Mouse (Mus musculus): Measurements from ENCODE around the gene L3mbtl3.

Gene L3mbtl3

DNA sequence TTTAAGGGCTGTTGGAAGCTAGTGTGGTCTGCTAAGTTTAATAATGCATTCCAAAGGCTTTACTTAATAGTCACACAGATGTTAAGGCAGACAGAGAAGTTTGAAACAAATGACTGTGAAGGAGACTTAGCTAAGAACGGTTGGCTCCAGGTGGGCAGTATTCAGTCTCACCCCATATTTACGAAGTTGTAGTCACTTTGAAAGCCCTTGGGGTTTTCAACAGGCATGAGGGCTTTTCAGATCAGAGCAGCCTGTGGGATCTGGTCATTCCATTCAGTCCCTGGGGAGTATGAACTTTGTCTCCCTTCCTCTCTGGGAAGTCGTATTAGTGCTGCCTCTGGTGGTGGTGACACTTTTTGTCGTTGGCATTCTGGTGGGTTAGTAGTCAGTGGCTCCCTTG lies 137.2 kb downstream of the L3mbtl3 start:
- no peak for DNase-seq

DNA sequence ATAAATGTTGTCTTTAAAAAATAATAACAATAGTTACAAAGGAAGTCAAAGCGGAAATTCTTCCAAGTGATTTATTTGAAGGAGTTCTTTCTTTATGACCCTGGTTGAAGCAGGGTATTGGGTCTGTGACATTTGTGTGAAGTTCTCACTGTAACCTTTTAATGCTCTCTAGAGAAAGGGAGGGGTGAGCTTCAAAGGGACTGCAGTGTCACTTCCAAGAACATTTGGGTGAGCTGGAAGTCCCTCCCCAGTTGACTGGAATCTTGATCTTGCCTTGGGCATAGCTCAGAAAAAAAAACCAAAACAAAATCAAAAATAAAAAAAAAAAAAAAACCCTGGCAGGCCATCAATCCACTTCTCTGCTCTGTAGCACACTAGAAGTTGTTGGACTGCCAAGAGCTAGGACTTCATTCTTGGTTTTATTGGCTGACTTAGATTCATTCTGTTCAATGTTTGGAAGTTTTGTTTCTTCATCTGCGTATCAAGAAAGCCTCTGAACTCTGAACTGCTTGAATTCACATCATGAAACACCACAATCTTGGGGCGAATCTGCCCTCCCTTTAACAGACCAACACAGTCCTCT lies 143.6 kb downstream of the L3mbtl3 start:
- DNase-seq: no peak

DNA sequence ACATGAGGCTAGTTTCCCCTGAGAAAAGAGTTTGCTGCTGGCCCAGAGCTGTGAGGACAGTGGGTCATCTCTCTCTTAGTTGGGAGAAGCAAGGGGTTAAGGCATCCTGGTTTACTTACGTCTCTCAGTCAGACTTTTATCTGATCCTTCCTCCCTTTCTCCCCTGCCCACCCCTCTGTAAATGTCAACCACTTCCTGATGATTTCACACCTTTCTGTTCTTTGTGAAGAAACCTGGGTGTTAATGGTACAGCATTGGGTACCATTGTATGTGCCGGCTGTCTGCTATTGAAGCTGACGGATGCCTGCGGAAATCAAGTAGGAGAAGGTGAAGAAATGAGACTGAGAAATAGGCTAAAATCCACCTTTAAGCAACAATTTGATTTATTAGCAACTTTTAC lies 146.3 kb downstream of the L3mbtl3 start, which contains the start of gene Samd3:
TSS of gene Samd3 (plus strand) at position 220 of the 400 bp plus-strand sequence.
- no peak for DNase-seq

DNA sequence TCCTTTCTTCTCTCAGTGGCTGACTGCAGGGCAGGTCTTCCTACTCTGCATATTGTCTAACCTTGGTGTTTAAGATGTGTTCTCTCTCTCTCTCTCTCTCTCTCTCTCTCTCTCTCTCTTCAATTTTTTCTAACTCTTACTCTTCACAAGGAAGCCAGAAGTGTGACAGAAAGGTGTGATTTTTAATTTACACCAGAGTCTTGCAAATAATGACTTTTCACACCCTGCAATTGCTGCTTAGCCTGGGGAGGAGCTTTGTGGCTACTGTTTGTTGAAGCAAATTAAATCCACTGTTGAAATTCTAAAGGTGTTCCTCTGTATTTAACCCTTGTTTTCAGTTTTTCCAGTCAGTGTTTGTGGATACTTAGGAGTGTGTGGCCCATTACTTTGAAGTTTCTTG lies 147.6 kb downstream of the L3mbtl3 start:
- DNase-seq: no peak

DNA sequence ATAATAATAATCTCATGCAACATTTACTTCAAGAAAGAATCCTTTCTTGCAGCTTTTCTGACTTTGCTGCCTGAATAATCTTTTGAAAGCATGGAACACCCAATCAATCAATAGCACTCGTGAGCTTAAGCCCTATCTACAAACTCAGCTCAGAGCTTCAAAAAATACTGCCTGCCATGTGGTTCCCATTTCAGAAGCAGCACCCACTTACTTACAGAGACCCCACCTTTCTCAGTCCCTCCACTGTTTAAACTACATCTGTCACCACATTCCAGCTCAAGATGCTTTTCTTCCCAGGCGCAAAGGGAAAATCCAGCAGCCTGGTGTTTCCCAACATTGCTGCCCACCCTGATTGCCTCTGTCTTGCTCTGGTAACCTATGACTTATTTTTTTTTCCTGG lies 149.0 kb downstream of the L3mbtl3 start:
- DNase-seq: no peak

DNA sequence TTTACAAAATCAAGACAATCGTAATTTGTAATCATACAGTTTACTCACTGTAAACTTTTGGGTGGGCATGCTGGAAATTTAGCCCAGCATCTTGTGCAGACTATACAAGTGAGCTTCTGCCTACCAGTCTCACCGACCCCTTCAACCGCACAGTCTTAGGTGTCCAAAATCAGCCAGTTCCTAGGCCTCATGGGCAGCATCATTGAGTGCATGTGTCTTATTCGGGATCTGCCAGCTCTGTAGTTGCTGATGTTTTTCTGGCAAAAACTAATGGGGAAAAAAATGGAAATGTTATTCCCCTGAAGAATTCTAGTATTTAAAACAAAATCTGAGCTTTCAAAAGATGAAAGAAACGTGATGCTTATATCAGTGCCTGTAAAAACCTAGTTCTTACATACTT lies 149.5 kb downstream of the L3mbtl3 start:
- no peak for DNase-seq

All from spleen, adult 18-20 months (tissue).